Mouse (Mus musculus): ENCODE results near the gene Ap4e1.

The Ap4e1 gene

DNA sequence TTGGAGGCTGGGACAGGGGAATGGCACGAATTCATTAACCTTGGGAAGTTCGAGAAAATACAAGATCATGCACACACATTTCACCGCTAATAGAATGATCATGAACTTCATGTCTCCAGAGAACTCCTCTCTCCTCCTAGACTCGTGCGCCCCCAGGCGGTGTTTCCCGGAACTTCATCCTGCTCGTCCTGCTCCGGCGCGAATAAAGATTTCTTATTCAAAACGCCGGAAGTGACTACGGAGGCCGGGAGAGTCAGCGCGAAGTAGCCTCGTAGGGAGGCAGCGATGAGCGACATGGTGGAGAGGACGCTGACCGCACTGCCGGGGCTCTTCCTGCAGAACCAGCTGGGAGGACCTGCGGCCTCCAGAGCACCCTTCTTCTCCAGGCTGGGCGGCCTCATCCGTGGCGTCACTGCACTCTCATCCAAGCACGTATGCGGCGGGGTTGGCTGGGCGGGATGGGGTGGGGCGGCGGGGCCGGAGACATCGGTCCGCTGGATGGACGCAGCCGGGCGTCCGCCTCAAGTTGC lies at the start of gene Ap4e1:
TSS of gene Ap4e1 (plus strand) at position 249 of the 530 bp plus-strand sequence.
- DNase-seq, result peak; percentile 98 to 100

- no peak for DNase-seq
These were observed 46.8 kb upstream of the Ap4e1 start for GRCm38 (mm10) chr2:126961696-126962095.

DNA sequence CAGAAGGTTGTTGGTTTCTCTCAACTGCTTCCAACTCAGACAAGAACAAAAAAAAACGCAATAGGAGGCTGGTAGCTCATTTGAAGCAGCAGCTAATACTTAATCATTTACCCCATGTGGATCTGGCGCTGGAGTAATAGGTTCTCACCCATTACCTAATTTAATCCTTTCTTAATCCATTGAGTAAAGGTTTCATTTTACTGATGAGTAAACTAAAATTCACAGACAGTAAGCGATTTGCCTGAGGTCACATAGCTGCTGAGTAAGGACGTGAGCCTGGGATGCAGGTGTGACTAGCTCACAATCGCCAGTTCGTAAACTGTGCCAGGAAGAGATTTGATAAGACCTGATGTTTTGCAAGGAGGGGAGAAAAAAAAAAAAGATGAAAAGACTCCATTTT lies 31.1 kb upstream of the Ap4e1 start:
- no peak for DNase-seq

DNA sequence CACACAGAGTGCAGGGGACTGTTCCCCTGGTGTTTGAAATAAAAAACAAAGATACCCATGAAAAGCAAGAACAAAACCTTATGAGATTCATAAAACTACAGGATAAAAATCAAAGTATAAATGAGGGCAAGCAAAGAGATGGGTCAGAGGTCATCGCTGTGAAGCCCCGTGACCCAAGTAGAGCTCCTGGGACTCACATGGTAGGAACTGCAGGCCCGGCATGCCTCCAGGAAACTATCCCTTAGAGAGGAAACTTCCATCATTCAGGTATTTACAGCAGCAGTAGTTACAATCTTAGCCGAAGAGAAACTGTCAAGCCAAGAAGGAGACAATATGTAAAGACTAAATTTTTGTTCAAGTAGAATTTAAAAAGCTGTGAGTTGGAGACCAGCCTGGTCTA lies 25.3 kb upstream of the Ap4e1 start:
- no peak for DNase-seq

GRCm38 (mm10) chr2:126989919-126990318 lies 18.6 kb upstream of the Ap4e1 start:
- DNase-seq, result no peak

GRCm38 (mm10) chr2:126992742-126993141 lies 15.8 kb upstream of the Ap4e1 start:
- no peak for DNase-seq

DNA sequence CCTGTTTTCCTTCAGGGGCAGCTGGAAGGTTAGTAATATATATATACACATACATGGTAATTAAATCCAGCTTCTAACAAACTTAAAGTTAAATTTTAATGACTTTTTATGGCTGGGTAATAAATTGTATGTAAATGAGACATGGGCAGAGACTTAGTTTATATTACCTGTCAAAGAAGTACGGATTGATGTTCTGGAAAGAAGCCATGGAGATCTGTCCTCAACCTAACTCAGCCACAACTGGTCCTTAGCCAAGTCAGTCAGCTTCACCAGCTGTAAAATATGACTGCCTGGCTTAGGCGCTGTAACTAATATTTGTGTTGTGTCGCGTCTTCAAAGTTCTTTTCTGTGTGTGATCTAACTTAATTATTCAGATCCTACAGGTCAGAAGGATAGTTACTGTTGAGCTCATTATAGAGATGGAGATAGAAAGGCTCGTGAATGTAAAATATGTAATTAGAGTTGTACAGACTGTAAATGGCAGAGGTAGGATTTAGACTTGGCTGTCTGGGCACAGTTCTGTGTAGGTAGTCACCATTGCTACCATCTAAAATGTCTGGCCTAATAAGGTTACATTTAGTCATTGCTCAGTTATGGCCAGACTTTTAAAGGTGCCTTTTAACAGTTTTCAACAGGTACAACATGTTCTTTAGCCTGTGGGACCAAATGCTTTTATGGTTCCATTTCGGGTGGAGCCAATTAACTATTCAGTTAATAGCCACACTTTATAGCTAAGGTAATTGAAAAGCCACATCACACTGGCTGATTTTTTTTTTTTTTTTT lies 13.9 kb upstream of the Ap4e1 start:
- DNase-seq, result no peak

DNA sequence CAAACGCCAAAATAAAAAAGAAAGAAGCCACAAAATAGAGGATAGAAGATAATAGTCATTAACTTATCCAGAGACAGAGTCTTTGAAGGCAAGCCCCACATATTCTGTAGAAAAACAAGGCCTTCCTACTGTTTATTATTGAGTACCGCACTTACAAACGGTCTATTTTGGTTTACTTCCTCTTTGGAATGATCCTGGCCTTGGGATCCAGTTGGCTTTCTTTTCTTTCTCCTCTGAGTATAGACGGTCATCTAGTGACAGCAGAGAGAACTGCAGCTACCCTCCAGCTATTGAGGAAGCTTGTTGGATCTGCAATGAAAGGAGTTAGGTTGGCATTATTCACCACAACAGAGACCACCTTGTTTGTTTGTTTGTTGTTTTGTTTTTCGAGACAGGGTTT lies 11.8 kb upstream of the Ap4e1 start:
- DNase-seq, result peak; percentile 70 to 74

DNA sequence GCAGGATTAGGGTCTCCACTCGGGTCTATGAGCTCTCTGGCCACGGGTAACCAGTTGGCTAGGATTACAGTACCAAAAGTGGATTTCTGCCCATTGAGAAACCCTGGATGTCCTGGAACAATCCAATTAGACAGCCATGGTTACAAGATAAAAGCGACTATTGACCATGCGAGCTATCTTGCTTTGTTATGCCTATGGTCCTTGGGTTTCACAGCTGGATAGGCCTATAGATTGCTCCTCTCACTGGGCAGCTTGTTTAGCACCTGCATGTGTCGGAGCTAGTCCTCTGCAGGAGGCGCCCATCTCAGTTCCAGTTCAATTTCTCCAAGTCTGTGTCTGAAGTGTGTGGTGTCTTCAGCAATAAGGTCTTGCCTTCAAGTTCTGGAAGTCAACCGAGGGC lies 10.3 kb upstream of the Ap4e1 start:
- no peak for DNase-seq

DNA sequence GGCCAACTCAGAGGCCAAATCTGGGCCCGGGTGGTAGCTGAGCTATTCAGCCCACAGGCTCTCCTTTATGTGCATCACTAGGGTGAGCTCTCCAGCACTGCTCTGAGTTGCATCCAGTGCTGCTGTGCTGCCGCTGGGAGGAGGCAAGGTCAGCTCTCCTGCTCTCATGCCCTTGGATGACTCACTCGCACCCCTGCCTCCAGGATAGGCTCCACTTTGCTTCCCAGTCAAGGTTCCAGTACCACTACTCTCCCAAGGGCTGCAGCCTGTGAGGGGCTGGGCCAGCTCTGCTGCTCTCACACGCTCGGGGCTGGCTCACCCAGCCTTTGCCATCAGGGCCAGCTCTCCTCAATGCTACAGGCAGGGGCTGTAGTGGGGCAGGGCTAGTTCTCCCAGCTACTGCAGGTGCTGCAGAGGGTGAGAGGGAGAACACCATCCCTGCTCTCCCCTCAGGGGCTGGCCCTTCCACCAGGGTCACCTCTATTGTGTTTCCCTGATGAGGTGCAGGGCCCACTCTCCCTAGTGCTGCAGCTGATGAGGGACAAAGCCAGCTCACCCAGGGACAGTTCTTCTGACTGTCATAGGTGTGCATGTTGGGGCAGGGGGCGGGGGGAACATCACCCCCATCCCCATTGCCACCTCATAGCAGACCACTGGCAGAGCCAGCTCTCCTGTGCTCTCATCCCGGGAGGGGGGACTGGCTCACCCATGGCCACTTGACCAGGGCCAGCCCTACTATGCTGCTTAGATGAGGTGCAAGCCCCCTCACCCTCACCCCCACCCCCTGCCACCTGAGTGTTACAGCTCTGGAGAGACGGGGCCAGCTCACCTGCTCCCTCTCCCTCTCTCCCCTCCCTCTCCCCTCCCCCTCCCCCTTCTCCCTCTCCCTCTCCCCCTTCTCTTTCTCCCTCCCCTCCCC lies 7.9 kb upstream of the Ap4e1 start:
- no peak for DNase-seq

GRCm38 (mm10) chr2:127004046-127004445 lies 4.5 kb upstream of the Ap4e1 start:
- no peak for DNase-seq

- DNase-seq, result peak; percentile 33 to 58
These were observed 1.7 kb upstream of the Ap4e1 start for GRCm38 (mm10) chr2:127006634-127007370.

DNA sequence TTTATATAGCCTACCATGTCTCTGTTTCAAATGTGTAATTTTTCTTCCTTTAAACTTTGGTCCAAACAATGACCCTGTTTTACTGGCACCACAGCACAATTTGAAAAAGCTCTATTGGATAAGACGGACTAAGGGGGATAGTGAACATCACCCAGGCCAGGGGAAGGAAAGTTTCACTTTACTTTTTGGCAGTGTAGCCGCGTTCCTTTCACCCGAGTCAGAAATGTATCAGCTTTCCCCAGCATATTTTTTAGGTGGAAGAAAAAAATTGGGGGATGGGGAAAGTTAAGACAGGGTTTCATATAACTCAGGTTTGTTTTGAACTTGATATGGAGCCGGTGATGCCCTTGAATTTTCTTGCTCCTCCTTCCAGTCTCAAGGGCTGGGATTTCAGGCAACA lies 1.0 kb upstream of the Ap4e1 start:
- DNase-seq, result no peak

DNA sequence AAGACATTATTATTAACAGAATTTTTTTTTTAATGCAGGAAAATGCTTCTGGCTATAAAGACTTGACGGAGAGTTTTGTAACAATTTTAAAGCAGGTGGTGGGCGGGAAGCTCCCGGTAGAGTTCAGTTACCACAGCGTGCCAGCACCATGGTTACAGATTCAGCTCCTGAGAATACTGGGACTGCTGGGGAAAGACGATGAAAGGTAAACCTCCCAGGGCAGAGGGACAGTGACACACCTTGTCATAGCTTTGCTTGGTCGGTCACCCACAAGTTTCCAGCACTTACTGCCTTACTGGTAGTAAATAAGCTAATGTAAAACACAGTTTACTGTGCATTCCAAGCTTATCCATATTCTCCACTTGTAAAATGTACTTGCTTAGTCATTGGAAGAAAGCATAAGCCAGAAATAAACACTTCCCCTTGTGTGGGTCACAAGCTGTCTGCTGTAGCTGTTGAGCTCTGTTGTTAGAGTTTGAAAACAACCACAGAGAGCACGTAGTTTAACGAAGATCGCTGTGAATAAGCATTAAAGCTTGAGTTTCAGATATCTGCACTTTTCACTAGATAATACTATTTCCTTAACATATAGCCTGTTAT lies 26.6 kb downstream of the Ap4e1 start:
- no peak for DNase-seq

DNA sequence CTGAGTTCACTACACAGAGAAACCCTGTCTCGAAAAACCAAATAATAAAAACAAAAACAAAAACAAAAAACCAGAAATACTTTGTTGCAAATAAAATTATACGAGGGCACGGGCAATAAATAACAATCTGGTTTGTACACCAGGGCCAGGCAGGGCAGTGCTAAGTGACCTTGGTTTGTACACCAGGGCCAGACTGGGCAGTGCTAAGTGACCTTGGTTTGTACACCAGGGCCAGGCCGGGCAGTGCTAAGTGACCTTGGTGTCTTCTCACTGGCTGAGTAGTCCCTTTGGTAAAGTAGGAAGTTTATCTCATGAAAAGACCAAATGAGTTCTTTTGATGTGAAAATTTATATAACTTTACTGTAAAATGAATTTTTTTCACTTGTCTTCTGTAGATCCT lies 28.8 kb downstream of the Ap4e1 start:
- no peak for DNase-seq

DNA sequence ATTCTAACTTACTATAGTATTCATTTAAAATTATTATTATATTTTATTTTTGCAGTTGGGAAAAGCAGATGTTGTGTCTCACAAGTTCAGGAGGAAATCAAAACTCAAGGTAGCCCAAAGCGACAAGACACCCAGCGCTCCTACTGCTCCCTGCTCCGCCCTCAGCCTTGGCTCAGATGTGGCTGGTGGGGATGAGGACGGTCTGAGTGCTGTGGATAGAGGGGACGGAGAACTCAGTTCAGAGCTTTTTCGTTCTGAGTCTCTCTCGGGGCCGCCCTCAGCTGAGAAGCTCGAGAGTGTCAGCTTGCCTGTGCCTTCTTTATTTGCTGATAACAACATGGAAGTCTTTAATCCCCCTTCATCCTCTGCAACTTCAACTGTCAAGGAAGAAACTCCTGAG lies 53.0 kb downstream of the Ap4e1 start:
- DNase-seq, result no peak

GRCm38 (mm10) chr2:127068806-127069205 lies 60.3 kb downstream of the Ap4e1 start:
- no peak for DNase-seq

- peak in 1 of 2 experiments; percentile 4 for DNase-seq
These were observed 61.4 kb downstream of the Ap4e1 start for GRCm38 (mm10) chr2:127069781-127070434.

- DNase-seq, result peak; percentile 92 to 93
These were observed 61.9 kb downstream of the Ap4e1 start, which contains the start of gene Blvra for GRCm38 (mm10) chr2:127070435-127070841. Gene Blvra, plus strand, starts transcription at chr2:127070665.

- DNase-seq, result no peak
These were observed 62.4 kb downstream of the Ap4e1 start for GRCm38 (mm10) chr2:127070879-127071278.

DNA sequence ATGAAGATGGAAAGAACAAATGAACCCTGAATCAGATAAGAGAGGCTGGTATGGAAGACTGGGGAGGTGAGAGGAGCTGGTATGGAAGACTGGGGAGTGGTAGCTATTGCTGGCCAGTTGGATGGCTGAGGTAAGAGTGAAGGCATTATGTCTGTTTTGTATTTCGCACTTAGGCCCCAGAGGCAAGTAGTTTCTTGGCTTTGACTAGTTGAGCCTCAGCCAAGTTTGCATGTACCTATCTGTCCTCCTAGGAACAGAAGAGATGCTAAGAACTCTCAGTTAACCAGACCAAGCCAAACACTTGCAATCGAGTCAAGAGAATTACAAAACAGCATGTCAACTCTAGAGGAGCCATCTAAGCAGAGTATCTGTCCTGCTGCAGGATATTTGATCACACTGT lies 65.6 kb downstream of the Ap4e1 start:
- no peak for DNase-seq

- no peak for DNase-seq
These were observed 69.1 kb downstream of the Ap4e1 start for GRCm38 (mm10) chr2:127077611-127078010.

Measured in cerebellum, postnatal 14 days (tissue).